9 mouse cellular contexts compared by ENCODE assay signal in the genomic region with DNA sequence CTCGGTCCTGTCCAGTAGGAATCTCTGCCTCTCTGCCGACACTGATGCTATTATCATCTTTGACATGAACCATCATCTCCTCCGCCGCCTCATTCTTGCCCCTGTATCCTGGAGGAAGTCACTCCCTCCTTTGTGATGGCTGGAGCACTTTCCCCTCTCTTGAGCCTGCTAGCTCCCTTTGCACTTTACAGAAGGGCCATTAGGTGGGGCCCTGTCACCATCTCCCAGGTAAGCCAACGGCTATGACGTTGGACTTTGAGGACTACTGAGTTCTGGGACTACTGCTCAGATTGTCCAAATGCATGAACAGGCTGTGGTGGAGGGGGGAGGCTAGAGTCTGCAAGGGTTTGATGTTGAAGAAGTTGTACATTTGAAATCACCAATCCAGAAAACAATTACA.
A peak's percentile ranks its signal among the peaks of the same experiment; 100 is the strongest.
DNase-seq lines count a peak whose midpoint lies in the region; ATAC-seq and TF ChIP-seq lines count a peak whose summit lies in the region.
"Had no signal": no experiment of that assay in that cellular context is flagged by ENCODE, and none has a peak within 500 bp of the region (broad histone marks: within the 10 kb centered on the region; RNA-seq: fewer than 3 reads in every experiment).

No protein-coding gene starts in this region.

- no peak for TF ChIP-seq EP300 in lung, postnatal 0 days (IDR thresholded peaks at IDR 0.05)

- TF ChIP-seq CTCF in lung, postnatal 0 days (IDR thresholded peaks at IDR 0.05), result peak; percentile 82

- H3K27me3 ChIP-seq in heart, embryonic 12.5 days (replicated peaks), result no peaks in the 10 kb centered on the region
- no peaks in the 10 kb centered on the region for H3K27me3 ChIP-seq in kidney, embryonic 14.5 days (ENCODE audit: control insufficient read depth, insufficient read depth, low read length)
- H3K27me3 ChIP-seq in lung, postnatal 0 days (replicated peaks; ENCODE audit: insufficient read depth, low read length), result no peaks in the 10 kb centered on the region
- H3K27me3 ChIP-seq in stomach, embryonic 14.5 days (ENCODE audit: control insufficient read depth, insufficient read depth, low read length), result no peaks in the 10 kb centered on the region
- H3K27me3 ChIP-seq: hindbrain, embryonic 15.5 days had no signal

- no peak overlapping the region for H3K27ac ChIP-seq in heart, embryonic 12.5 days (ENCODE audit: poor library complexity, severe bottlenecking)
- no peak overlapping the region for H3K27ac ChIP-seq in kidney, embryonic 14.5 days (ENCODE audit: low read depth, low read length)
- H3K27ac ChIP-seq in lung, postnatal 0 days (ENCODE audit: low read length), result no peak overlapping the region
- no peak overlapping the region for H3K27ac ChIP-seq in stomach, embryonic 14.5 days (ENCODE audit: low read length)
- H3K27ac ChIP-seq: hindbrain, embryonic 15.5 days had no signal

- DNase-seq in heart, adult 18-20 months, result peak; percentile 71 to 79
- peak; percentile 67 for DNase-seq in R1 (ENCODE audit: low read depth, low spot score)
- peak; percentile 78 to 86 for DNase-seq in cerebellum, postnatal 25 days
- DNase-seq in gastrocnemius, postnatal 36 days, result peak; percentile 40 to 41
- DNase-seq in lung, postnatal 0 days (ENCODE audit: low spot score), result peak; percentile 78

- intact Hi-C loops in gastrocnemius, postnatal 36 days (cut with DNase I), result loop anchor here (2.0 to 5.0 kb wide), 4 partner anchors 41 to 195 kb away; partner anchors contain the start of gene Pitpnc1

- H3K9me3 ChIP-seq in heart, embryonic 12.5 days (replicated peaks), result no peaks in the 10 kb centered on the region
- no peaks in the 10 kb centered on the region for H3K9me3 ChIP-seq in kidney, embryonic 14.5 days (ENCODE audit: control insufficient read depth, low read length)
- H3K9me3 ChIP-seq in lung, postnatal 0 days (ENCODE audit: low read length), result no peaks in the 10 kb centered on the region
- H3K9me3 ChIP-seq in stomach, embryonic 14.5 days (ENCODE audit: control insufficient read depth, low read depth, low read length), result no peaks in the 10 kb centered on the region
- H3K9me3 ChIP-seq: hindbrain, embryonic 15.5 days had no signal

- no peak overlapping the region for H3K9ac ChIP-seq in heart, embryonic 12.5 days
- no peak overlapping the region for H3K9ac ChIP-seq in kidney, embryonic 14.5 days (ENCODE audit: low read depth, low read length)
- no peak overlapping the region for H3K9ac ChIP-seq in lung, postnatal 0 days (replicated peaks; ENCODE audit: low read depth)
- H3K9ac ChIP-seq in stomach, embryonic 14.5 days (replicated peaks; ENCODE audit: low read depth, low read length), result no peak overlapping the region
- H3K9ac ChIP-seq: hindbrain, embryonic 15.5 days had no signal

- no peak overlapping the region for H3K4me3 ChIP-seq in heart, embryonic 12.5 days
- H3K4me3 ChIP-seq in kidney, embryonic 14.5 days (ENCODE audit: low read length), result no peak overlapping the region
- no peak overlapping the region for H3K4me3 ChIP-seq in lung, postnatal 0 days (ENCODE audit: low read depth, low read length)
- no peak overlapping the region for H3K4me3 ChIP-seq in stomach, embryonic 14.5 days (ENCODE audit: low read depth, low read length)
- H3K4me3 ChIP-seq: hindbrain, embryonic 15.5 days had no signal

- WGBS in heart, embryonic 12.5 days, result 20% methylated on average over 6 of the region's 6 CpGs
- WGBS in kidney, embryonic 14.5 days, result 28% methylated on average over 6 of the region's 6 CpGs
- WGBS in lung, postnatal 0 days, result 18% methylated on average over 6 of the region's 6 CpGs
- WGBS in stomach, embryonic 14.5 days, result 20% methylated on average over 6 of the region's 6 CpGs

- no peak for ATAC-seq in heart, embryonic 12.5 days (ENCODE audit: insufficient number of reproducible peaks, low FRiP score)
- peak; percentile 76; the same call in 1 of the 2 replicates for ATAC-seq in kidney, embryonic 14.5 days (ENCODE audit: low FRiP score, low TSS enrichment)
- ATAC-seq in lung, postnatal 0 days, result peak; percentile 74
- ATAC-seq in stomach, embryonic 14.5 days (ENCODE audit: insufficient number of reproducible peaks, insufficient read depth, low FRiP score, low read depth), result 0 out of 2 replicates have a peak, but pooled peaks have one; percentile 51

- peaks cover 47% of the 10 kb centered on the region for H3K4me1 ChIP-seq in heart, embryonic 12.5 days (replicated peaks)
- H3K4me1 ChIP-seq in kidney, embryonic 14.5 days (ENCODE audit: control insufficient read depth, insufficient read depth, low read length), result no peaks in the 10 kb centered on the region; the same call in 1 of the 2 replicates
- no peaks in the 10 kb centered on the region for H3K4me1 ChIP-seq in lung, postnatal 0 days (ENCODE audit: insufficient read depth, low read depth, low read length)
- peaks cover 10% of the 10 kb centered on the region for H3K4me1 ChIP-seq in stomach, embryonic 14.5 days (ENCODE audit: control insufficient read depth, insufficient read depth, low read length)

- no peaks in the 10 kb centered on the region for H3K36me3 ChIP-seq in heart, embryonic 12.5 days
- no peaks in the 10 kb centered on the region for H3K36me3 ChIP-seq in kidney, embryonic 14.5 days (ENCODE audit: control insufficient read depth, insufficient read depth, low read length)
- no peaks in the 10 kb centered on the region for H3K36me3 ChIP-seq in lung, postnatal 0 days (ENCODE audit: insufficient read depth, low read length)
- no peaks in the 10 kb centered on the region for H3K36me3 ChIP-seq in stomach, embryonic 14.5 days (ENCODE audit: control insufficient read depth, insufficient read depth, low read length)
- H3K36me3 ChIP-seq: hindbrain, embryonic 15.5 days had no signal

- H3K4me2 ChIP-seq in heart, embryonic 12.5 days, result no peak overlapping the region
- H3K4me2 ChIP-seq in kidney, embryonic 14.5 days (replicated peaks; ENCODE audit: low read depth, low read length), result no peak overlapping the region
- no peak overlapping the region for H3K4me2 ChIP-seq in lung, postnatal 0 days (replicated peaks; ENCODE audit: low read depth, low read length)
- H3K4me2 ChIP-seq in stomach, embryonic 14.5 days (replicated peaks; ENCODE audit: low read depth, low read length), result no peak overlapping the region
- H3K4me2 ChIP-seq: hindbrain, embryonic 15.5 days had no signal
